Mouse (Mus musculus): ENCODE results near the gene Hif3a. TPM values are rescaled to one million over a fixed set of nuclear protein-coding genes. Genes with fewer than 3 reads are reported as not detected.

Gene Hif3a
- total RNA-seq, 2 experiments from 2014 or later, result 2.5 to 2.6 TPM

DNA sequence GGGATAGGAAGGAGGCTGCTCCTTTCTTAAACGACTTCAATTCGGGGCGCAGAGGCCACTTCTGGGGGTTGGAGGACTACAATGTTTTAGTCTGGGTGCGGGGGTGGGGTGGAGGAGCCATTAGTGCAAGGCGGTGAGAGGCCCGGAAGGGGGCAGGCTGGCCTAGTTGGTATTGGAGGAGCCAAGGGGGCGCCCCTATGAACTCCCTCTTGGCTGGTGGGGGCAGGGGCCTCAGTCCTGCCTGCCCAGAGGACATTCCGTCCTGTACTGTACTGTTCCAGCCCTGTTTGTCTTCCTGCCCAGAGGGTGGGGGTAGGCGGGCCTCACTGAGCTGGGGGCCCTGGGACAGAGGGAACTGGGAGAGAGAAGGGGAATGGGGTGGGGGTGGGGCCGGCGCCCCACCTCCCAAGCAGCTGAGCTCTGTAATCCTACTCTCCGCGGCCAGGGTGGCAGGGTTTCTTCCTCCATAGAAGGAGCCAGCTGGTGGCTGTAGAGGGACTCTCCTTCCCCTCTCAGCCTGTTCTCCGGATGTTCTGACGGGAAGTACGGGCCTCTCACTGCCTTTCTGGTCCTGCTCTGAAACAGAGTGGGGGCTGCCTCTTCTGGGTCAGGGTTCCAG is 4.0 kb downstream of the Hif3a start:
- intact Hi-C loops (cut with DNase I), result no loop called here
- peak; percentile 83 to 90 for DNase-seq

DNA sequence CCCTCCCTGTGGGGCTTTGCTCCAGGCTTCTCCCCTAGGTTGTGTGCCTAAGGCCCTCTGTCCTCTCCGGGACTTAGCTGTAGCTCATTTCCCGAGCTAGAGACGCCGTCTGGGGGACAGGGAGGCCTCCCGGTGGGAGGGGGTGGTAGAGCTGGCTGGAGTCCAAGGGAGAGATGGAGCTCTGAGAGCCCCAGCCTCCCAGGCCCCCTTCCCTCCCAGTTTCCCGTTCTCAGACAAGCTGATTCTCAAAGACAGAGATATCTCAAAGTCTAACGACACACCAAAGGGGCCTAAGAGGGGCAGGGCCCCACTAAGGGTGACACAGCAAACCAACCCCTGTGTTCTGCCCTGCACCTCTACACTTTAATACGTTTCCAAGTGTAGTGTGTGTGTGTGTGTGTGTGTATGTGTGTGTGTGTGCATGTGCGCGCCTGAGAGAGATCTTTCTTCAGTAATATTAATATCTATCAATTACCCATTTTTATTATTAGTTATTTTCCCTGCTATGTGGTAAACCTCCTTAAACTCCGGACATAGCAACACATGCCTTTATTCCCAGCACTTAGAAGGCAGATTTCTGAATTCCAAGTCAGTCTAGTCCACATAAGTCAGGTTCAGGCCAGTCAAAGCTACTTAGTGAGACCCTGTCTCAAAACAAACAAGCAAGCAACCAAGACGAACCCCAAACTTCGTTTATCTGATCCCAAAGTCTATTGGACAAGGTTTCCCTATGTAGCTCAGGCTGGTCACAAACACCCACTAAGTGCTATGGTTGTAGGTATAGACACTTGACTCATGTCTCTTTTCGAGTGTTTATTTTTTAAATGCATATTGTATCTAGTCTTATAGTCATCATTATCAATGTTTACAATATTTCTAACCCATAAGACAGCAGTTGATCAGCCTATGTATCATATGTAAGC is 5.4 kb downstream of the Hif3a start:
- DNase-seq, result peak in 1 of 2 experiments; percentile 25
- intact Hi-C loops (cut with DNase I), result no loop called here

DNA sequence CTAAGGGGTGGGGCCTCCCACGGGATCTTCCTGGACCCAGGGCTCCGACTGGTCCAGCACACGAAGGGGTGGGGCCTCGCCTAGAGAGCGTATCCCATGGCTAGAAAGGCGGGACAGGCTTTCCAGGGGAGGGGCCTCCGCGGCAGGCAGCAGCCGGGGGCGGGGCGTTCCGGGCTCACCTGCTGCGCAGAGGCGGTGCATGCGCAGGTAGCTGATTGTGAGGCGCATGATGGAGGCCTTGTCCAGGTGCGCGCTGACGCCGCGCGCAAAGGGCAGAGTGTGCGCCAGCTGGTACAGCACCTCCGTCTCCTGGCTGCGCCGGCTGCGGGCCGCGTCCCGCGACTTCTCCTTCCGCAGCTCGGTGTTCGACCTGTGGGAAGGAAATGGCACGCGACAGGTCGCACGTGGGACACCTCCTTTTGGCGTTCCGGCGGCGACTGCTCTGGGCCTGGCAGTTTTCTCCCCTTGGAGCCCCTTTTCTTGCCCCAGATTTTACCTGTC is 6.1 kb downstream of the Hif3a start:
- DNase-seq, result peak; percentile 81 to 88
- intact Hi-C loops (cut with DNase I), result no loop called here

DNA sequence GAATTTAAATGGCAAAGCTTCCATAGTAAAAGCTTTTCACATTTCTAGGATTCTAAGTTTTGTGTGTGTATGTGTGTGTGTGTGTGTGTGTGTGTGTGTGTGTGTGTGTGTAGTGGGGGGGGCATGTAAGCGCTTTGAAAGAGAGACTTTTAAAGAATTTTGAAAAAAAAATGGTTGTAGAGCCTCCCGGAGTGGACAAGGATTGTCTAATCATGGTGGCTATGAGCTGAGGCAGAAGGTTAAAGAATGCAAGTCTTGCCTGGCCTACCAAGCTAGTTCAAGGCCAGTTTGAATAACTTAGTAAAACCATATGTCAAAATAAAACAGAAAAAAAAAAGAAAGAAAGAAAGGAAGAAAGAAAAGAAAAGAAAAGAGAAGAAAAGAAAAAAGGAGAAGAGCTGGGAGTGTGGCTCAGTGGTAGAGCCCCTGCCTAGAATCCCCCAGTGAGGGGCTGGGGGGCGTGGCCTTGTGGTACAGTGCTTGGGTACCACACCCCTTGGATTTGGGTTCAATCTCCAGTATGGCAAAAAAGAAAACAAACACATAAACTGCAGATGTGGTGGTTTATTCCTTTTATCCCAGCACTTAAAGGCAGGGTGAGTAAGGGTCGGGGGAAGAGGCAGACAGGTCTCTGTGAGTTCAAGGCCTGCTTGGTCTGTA is 6.8 kb downstream of the Hif3a start:
- DNase-seq, result no peak
- intact Hi-C loops (cut with DNase I), result loop anchor here (2.0 kb wide), 1 partner anchor 27 kb away; no protein-coding TSS in a partner anchor

DNA sequence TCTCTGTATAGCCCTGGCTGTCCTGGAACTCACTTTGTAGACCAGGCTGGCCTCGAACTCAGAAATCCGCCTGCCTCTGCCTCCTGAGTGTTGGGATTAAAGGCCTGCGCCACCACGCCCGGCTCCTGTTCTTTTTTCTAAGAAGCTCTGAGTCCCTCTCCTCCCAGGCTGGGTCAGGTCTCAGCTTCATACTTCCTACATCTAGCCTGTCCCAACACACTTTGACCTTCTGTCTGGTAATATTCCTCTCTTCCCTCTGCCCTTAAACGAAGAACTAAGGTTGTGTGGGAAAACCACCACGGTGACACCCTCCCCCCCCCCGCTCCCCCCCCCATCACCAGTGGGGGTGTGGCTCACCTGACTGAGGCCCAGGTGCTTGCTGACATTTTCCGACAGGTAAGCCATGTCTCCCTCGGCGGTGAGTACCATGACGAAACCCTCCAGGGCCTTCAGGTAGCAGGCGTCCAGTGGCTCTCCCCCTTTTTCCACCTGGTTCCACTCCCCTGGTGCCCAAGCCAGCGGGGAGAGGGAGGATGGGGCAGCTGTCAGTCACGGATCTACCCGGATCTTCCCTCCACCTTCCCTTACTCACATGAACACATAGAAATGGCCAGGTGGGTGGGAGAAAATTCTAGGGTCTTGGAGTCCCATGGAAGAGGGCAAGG is 7.8 kb downstream of the Hif3a start:
- DNase-seq, result no peak
- intact Hi-C loops (cut with DNase I), result loop anchor here (2.0 kb wide), 1 partner anchor 26 kb away; no protein-coding TSS in a partner anchor

DNA sequence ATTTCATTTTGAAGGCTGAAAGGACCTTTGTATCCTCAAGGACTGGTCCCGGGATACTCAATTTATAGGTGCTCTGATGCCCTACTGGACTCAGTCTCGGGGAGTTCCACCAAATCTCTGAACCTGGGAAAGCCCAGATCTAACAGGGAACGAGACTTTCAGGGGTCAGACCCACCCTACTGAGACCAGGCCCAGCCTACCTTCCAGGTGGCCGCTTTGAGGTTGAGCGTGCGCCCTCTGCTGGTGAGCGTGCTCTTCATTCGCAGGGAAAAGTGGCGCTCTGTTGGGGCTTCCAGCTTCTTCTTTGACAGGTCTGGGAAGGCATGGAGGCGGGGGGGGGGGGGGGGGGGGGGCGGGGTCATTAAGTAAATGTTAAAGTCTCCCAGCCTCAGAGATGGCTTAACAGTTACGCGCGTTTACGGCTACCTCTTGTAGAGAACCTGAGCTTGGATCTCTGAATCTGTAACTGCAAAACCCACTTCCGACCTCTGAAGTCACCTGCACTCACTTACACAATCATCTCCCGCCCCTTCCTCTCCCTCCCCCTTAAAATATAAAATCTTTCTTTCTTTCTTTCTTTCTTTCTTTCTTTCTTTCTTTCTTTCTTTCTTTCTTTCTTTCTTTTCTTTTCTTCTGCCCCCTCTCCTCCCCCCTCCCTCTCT is 11.2 kb downstream of the Hif3a start:
- intact Hi-C loops (cut with DNase I), result loop anchor here (1.0 to 2.0 kb wide), 2 partner anchors 15 to 48 kb away; no protein-coding TSS in a partner anchor
- peak; percentile 73 to 75 for DNase-seq

DNA sequence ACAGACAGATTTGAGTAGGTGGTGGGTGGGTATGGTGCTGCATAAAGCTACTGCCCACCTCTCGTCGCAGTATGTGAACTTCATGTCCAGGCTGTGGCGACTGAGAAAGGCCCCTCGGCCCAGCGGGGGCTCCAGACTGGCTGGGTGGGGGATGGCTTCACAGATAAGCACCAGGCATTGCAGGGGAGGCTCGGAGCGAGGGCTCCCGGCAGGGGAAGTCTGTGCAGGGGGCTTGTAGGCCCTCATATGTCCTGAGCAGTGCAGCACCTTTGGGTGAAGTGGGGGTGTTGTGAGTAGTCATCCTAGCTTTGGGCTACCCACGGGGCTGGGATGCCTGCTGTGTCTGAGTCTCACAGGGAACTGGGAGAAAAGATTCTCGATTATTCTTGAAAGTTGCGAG is 11.7 kb downstream of the Hif3a start:
- intact Hi-C loops (cut with DNase I), result loop anchor here (2.0 kb wide), 1 partner anchor 48 kb away; no protein-coding TSS in a partner anchor
- no peak for DNase-seq

DNA sequence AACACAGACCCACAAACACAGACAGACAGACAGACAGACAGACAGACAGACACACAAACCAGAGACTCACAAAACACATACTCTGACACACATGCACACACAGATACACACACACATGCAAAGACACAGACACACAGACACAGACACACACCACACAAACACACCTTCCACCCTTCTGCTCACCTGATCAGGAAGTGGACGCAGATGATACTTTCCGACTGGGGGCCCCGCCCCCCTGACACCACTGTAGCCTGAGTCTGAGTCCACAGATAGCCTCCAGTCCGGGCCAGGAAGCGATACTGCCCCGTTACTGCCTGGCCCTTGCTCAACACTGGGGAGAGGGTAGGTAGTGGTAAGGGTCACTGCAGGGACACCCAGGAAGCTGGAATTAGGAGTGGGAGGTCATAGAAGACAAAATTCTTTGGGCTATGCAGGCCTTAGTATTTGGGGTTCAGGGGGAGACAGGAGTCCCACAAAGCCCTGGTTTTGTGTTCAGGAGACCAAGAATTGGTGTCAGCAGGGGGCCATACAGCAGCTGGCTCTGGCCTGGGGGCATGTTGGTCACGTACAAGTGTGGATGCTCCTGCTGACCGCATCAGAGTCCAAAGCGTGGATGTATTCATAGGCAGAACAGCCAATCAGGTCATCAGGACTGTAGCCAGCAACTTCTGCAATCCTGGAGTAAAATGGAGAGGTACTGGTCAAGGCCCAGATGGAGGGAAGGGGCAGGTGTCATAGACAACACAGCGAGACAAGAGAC is 13.6 kb downstream of the Hif3a start:
- DNase-seq, result no peak
- intact Hi-C loops (cut with DNase I), result no loop called here

DNA sequence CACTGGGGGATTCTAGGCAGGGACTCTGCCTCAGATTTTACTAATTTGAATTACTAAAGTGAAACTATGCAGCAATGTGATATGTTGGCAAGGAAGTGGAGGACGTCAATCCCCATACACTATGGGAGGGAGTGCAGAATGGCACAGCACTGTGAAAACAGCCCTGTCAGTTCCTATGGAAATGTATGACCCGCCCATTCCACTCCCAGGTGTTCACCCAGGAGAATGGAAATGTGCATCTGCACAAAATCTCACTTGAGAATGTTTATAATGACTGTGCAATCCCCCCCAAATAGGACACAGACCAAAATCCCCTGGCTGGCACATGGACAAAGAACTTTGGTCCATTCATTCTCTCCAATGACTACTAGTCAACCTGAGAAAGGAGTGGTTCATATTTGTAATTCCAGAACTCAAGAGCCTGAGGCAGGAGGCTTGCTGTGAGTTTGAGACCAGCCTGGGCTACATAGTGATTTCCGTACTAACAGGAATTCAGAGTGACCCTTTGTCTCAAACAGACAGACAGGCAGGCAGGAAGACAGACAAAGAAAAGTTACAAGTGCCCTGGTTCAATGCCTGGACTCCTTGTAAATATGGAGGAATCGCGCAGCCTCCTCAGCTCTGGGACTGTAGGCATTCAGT is 15.1 kb downstream of the Hif3a start:
- no peak for DNase-seq
- intact Hi-C loops (cut with DNase I), result no loop called here

DNA sequence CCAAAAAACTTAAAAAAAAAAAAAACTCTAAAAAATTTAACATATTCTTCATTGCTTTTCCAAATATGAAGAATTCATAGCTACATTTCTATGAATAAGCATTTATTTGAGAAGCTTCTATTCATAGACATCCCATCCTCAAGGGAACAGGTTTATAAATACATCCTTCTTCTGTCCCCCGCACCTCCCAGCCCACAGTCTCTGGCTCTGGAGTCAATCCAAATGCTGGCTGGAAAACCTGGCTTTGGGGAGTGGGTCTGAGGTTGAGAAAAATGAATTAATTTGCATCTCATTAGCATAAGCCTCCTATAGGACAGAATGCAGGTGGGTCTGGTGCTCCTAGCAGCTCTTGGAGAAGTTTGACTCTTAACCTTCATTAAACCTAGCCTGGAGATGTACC is 16.5 kb downstream of the Hif3a start:
- intact Hi-C loops (cut with DNase I), result no loop called here
- no peak for DNase-seq

DNA sequence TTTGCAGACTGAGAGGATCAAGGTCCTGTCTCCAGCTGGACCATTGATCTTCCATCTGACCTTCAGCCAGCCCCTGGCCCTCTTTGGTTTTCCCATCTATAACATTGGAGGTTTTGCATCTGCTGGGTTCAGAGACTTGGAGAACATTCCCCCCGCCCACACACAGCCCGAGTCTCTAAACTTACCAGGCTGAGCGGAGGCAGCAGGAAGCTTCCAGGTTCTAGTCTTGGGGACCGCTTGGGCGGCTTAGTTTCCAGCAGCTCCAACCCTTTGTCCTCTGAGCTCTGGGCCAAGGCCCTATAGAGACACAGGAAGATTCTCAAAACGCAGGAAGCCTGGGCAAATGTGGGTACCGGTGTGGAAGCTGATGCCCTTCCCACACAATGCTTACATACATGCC is 22.9 kb downstream of the Hif3a start:
- intact Hi-C loops (cut with DNase I), result no loop called here

DNA sequence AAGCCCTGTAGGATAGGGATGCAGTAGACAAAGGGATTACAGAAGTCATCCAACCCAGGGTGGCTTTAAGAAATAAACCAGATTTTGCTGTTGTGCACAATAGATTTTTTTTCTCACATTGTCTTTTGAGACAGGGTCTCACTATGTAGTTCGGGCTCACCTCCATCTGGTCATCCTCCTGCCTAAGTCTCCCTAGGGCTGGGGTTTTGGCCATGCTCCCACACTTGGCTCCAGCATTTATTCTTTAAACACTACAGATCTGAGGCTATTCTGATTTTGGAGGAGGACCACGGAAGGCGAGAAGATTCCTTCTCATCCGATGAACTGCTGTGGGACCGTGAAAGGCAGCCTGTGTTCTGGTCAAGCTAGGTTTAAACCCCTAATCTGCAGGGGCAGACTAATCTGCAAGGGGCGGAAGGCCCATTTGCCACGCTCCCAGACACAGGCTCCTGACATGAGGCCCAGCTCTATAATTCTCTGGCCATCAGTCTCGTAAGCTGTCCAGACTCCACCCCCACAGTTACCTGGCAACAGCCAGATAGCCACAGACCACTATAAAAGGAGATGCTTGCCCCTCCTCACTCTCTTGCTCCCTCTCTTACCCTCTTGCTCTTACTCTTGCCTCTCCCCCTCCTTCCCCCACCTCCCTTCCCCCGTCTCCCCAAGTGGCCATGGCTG is 24.1 kb downstream of the Hif3a start:
- DNase-seq, result no peak
- intact Hi-C loops (cut with DNase I), result no loop called here

More for the DNA sequence above, 22.9 kb downstream of the Hif3a start:
- no peak for DNase-seq

DNA sequence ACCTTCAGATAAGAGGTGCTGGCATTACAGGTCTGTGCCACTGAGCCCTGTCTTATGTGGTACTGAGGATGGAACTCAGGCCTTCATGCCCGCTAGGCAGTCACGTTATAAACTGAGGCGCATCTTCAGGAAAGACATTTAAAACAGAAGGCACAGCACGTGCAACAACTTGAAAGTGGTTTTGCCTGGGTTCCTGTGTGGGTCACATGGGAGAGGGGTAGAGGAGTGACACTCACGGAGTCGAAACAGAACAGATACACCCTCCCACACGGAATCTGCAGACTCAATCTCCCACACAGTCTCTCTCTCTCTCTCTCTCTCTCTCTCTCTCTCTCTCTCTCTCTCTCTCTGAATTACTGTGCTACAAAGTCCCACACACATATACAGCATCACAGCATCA is 32.0 kb downstream of the Hif3a start:
- no peak for DNase-seq
- intact Hi-C loops (cut with DNase I), result no loop called here

DNA sequence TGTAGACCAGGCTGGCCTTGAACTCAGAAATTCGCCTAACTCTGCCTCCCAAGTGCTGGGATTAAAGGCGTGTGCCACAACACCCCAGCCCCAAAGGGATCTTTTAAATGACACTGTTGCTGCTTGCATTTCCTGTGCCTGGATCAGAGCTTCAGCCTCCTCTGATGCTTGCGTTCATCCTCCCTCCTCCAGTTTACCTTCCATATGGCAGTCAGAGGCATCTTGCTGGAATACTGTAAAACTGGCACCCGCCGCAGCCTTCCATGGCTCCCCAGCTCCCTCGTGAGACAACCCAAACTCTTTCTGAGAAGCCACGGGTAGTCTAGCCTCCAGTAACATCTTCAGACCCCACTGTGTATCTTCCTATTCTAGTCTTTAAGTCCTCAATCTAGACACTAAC is 33.3 kb downstream of the Hif3a start:
- DNase-seq, result no peak
- intact Hi-C loops (cut with DNase I), result loop anchor here (2.0 kb wide), 1 partner anchor 26 kb away; no protein-coding TSS in a partner anchor

DNA sequence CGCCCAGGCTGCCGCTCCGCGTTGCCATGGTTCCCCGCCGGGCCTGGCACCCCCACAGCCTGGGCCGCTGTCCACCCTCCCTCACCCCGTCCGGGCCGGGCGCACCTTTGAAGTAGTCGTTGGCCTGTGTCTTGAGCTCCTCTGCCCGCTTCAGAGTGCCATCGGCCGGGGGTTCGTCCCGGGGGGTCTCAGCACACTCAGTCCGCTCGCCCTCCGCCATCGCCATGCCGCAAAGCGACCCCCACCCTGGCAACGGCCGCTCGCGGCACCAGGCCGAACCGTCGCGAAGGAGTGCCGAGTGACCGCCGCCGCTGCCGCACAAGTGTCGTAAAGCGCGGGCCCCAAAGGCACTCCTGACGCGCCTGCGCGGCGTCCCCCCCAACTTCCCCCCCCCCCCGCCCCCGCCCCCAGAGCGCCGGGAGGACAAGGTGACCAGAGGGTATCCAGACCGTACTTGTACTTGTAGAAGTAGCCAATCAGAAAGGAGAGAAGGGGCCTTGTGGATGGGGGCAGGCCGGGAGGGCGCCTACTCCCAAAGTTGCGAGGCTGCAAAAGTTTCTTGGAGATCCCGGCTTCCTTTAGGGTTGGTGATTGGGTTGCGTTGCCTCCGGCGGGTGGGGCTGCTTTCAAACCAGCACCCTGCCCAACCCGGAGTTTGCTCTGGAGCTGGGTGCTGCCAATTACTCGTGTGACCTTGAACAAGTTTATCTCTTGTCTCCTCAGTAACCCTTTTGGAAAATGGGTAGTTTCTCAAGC is 34.5 kb downstream of the Hif3a start, which contains the start of gene Ppp5c:
Ppp5c (minus strand) TSS at position 337 of the 756 bp plus-strand sequence.
- intact Hi-C loops (cut with DNase I), result loop anchor here (2.0 kb wide), 1 partner anchor 27 kb away; no protein-coding TSS in a partner anchor
- DNase-seq, result peak; percentile 84 to 91

DNA sequence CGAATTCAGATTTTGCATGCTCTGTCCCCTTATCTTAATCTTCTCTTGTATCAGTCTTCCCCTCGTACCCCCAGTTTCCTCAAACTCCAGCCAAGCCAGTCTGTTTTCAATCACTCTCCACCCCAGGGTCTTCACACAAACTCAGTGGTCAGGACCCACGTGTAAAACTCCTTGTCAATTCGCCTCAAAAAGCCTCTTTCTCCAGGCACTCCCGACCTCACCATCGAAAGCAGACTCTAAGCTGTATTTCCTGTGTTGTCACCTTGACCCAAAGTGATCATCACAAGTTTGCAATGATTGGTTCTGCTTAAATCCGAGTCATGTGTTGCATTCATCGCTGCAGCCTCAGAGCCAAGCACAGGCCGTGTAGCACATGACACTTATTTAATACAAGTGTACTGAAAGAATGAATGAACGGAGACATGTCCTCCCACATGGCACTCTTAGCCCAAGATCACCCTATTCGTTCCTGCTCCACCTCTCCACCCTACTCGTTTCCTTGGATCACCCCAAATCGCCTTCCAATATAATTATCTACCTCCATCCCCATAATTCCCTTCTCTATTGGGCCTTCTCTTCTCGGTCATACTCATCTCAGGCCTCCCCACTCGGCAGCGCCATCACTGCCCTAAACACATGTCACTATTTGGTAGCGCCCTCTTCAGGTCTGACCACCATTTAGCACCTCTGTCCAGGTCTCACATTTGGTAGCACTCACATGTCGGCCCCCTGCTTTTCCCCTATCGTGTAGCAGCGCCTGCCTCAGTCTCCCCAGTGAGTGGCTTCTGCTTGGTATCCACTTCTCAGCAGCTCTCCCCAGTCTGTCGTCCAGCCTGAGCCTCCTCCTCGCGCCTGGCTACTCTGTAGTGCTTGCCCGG is 35.3 kb downstream of the Hif3a start:
- DNase-seq, result no peak
- intact Hi-C loops (cut with DNase I), result no loop called here

All from heart, postnatal 36 days (tissue).